Mouse (Mus musculus) heart, adult 9 months (tissue): Measurements from ENCODE around the gene Igf2bp2.
A peak's percentile ranks its signal among the peaks of the same experiment; 100 is the strongest.

ENCODE experiments used
- DNase-seq, 2 experiments: peaks; one replicate each; pipeline ENCODE4 v3.0.0; 2022; ENCODE audit warnings: low spot score in 2 of 2

Igf2bp2 gene

DNA sequence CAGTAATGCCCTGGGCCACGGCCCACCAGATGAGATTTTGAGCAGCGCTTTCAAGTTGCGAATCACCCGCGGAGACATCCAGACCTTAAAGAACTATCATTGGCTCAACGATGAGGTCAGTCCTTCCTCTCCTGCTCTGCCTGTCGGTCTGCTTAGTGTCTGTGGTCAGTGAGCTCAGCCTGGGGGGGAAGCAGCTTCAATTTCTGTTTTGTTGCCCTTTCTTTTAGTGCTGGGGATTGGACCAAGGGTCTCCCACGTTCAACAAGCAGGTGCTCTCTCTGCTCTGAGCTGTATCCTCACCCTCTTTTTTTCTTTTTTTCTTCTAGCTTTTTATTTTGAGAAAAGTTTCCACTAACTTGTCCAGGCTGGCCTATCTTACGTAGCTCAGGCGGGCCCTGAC is 124.5 kb downstream of the Igf2bp2 start:
- DNase-seq, result no peak

GRCm38 (mm10) chr16:22027474-22027873 is 135.6 kb downstream of the Igf2bp2 start:
- DNase-seq, result no peak

- no peak for DNase-seq
Observed at GRCm38 (mm10) chr16:22022122-22022521, 141.0 kb downstream of the Igf2bp2 start.

DNA sequence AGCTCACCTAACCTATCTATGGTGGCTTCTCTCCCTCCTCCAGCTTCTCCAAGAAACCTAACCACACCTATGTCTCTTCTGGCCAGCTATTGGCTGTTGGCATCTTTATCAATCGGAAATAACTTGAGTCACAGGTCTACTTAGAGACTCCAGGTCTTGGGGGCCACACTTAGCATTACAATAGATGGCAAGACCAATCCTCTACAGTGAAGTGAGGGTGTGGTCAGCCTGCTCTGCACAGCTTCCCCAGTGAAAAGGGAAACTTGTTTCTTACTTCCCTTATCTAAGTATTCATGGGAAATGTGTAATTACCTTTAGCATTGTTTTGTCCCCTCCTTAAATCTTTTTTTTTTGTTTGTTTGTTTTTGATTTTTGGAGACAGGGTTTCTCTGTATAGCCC is 147.5 kb downstream of the Igf2bp2 start:
- no peak for DNase-seq

- DNase-seq, result no peak
Observed at GRCm38 (mm10) chr16:22009596-22009995, 153.5 kb downstream of the Igf2bp2 start.

DNA sequence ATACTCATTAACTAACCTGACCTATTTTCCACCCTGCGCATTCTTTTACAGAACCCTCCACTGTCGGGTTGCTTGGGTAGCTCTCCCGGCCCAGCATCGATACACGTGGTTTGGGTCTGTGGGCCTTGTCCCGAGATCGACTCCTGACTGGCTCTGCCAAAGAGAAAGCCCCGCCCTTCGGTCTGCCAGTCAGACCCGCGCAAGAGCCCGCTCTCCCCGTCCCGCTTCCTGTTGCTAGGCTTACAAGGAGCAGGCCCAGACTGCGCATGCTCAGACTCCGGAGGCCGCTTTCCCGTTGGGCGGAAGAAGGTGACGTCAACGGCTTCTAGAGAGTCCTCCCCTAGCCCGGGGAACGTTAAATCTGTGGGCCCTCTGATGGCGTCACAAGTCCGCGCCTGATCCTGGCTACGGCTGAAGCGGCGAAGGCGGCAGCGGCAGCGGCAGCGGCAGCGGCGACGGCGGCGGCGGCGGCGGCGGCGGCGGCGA is 154.0 kb downstream of the Igf2bp2 start, which contains the start of gene Senp2:
Gene Senp2, plus strand, starts transcription at position 386 of the 486 bp plus-strand sequence.
- DNase-seq, result peak; percentile 100
